Mouse (Mus musculus): ENCODE data around the gene Lsmem1.

DNA sequence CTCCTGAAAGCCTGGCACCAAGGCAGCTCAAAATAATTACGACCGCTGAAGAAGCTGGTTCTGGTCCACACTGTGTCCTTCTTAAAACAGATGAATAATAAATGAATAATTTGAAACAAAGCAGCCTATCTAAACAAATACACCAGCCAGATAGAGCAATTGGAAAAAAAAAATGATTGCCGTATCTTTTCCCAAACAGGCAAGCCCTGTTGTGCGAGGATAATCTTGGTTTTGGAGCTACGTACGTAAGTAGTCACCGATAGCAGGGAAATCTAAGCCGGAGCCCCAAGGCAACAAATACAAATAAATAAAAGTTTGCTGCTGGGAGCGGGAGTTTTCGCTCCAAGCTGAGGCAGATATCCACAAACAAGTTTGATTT, 66.1 kb downstream of the Lsmem1 start:
- TF ChIP-seq CTCF (IDR thresholded peaks at IDR 0.05; ENCODE audit: low read depth) (no peak), EP300 (IDR thresholded peaks at IDR 0.05; ENCODE audit: low read depth) (no peak)

All from heart, postnatal 0 days (tissue).